8 mouse cellular contexts compared by ENCODE assay signal in the genomic region with DNA sequence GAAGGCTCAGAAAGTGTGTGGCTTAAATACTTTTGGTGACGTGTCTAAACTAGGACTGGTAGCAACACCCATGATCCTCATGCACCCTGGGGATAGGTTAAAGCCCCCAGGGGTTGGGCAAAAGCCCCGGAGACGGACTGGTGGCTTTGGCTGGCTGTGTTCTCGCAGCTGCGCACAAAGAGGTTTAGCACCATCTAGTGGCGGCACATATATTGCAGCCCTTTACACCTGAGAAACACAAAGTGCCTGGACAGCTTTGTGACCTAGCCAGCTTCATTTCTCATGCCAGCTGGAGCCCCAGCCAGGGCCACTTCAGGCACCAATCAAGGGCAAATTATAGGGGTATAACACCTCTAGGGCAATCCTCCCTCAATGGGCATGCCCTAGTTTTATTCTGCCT. TPM values are rescaled to one million over a fixed set of nuclear protein-coding genes. Genes with fewer than 3 reads are reported as not detected.
DNase-seq lines count a peak whose midpoint lies in the region; ATAC-seq and TF ChIP-seq lines count a peak whose summit lies in the region.
"Not testable (repeated sequence)": the region's sequence is repeated elsewhere in the genome, so short reads cannot be mapped to it uniquely, and the experiment has no call there.

No protein-coding gene starts in this region.

- H3K9me3 ChIP-seq in G1E (replicated peaks); hindbrain, embryonic 10.5 days: not testable (repeated sequence)

- not testable (repeated sequence) for H3K27me3 ChIP-seq in G1E (ENCODE audit: insufficient read depth, low read length)
- H3K27me3 ChIP-seq in hindbrain, embryonic 10.5 days (ENCODE audit: insufficient read depth, poor library complexity, severe bottlenecking) = peaks cover 51% of the 10 kb centered on the region

- peak; percentile 60 for TF ChIP-seq CTCF in G1E (IDR thresholded peaks at IDR 0.05; ENCODE audit: low read depth, low read length)
- TF ChIP-seq CTCF in layer of hippocampus, adult 2 months (conservative IDR thresholded peaks at IDR 0.05) = peak; percentile 85
- peak; percentile 34; the same call in 1 of the 2 replicates for TF ChIP-seq CTCF in olfactory bulb, adult 2 months (IDR thresholded peaks at IDR 0.05; ENCODE audit: insufficient read depth, low read depth, low read length)

- H3K27ac ChIP-seq in hindbrain, embryonic 10.5 days; layer of hippocampus, adult 2 months; olfactory bulb, adult 2 months (ENCODE audit: insufficient read depth, low read depth, low read length): not testable (repeated sequence)

- ATAC-seq in G1E (ENCODE audit: extremely low read depth, insufficient number of reproducible peaks, low FRiP score, poor library complexity, severe bottlenecking) = not testable (repeated sequence)

- peaks cover 31% of the 10 kb centered on the region for H3K36me3 ChIP-seq in G1E (replicated peaks)
- H3K36me3 ChIP-seq in hindbrain, embryonic 10.5 days = peaks cover 19% of the 10 kb centered on the region

- not testable (repeated sequence) for H3K4me3 ChIP-seq in G1E (ENCODE audit: low read depth, low read length); hindbrain, embryonic 10.5 days; olfactory bulb, adult 2 months (ENCODE audit: insufficient read depth, low read depth, low read length)
- peak overlapping the region; percentile 36 for H3K4me3 ChIP-seq in layer of hippocampus, adult 2 months

- peaks cover 47% of the 10 kb centered on the region for H3K4me1 ChIP-seq in G1E (ENCODE audit: insufficient read depth, low read depth, low read length)
- peaks cover 17% of the 10 kb centered on the region for H3K4me1 ChIP-seq in hindbrain, embryonic 10.5 days (replicated peaks)
- H3K4me1 ChIP-seq in olfactory bulb, adult 2 months (ENCODE audit: control insufficient read depth, insufficient read depth, low read length) = peaks cover 13% of the 10 kb centered on the region

- not testable (repeated sequence) for DNase-seq in G1E (ENCODE audit: low spot score)
- DNase-seq in cerebellum, adult 8-10 months = peak; percentile 89
- peak; percentile 81 for DNase-seq in forelimb bud, embryonic 11.5 days (ENCODE audit: low read depth, low spot score)
- peak; percentile 87 for DNase-seq in hindbrain, embryonic 10.5 days (ENCODE audit: low spot score)
- DNase-seq in layer of hippocampus, adult 2 months (ENCODE audit: low spot score in 2 of 2) = peak; percentile 70 to 85
- peak; percentile 81 to 88 for DNase-seq in lung, adult 18-20 months
- DNase-seq in testis, postnatal 14 days (ENCODE audit: low spot score) = peak; percentile 77

- not testable (repeated sequence) for TF ChIP-seq POLR2A in olfactory bulb, adult 2 months (IDR thresholded peaks at IDR 0.05; ENCODE audit: insufficient read depth, low read depth, low read length)

- WGBS in hindbrain, embryonic 10.5 days = 0% methylated on average over 6 of the region's 6 CpGs
- WGBS in olfactory bulb, adult 2 months = 1% methylated on average over 6 of the region's 6 CpGs

RNA-seq across cellular contexts. Expression of gene Ltb4r2, which starts 1.1 kb away (rescaled TPM):
- total RNA-seq in G1E (2014; fragmentation: Nextera tagmentation) (0.44 TPM in 1 of 2 replicates, not detected in the other), G1E (2017) (0.11 and 0.12 TPM in 2 replicates)
- 0.12 TPM in 1 of 2 replicates, not detected in the other for polyA plus RNA-seq in G1E (2012)
- 0.14 and 0.21 TPM in 2 replicates for polyA plus RNA-seq in hindbrain, embryonic 10.5 days (2016; fragmentation: Nextera tagmentation; extraction: Ambion mirVana)
- total RNA-seq in layer of hippocampus, adult 2 months (2021) = under 1 TPM in 1 of 2 experiments, not detected in 1; 0.22 TPM
- not detected in 2 replicates for polyA plus RNA-seq in olfactory bulb, adult 2 months (2012; ENCODE audit: insufficient read depth, insufficient read length, low replicate concordance, missing spikeins)

RNA-seq across cellular contexts. Expression of gene Cideb, which starts 1.9 kb away (rescaled TPM):
- total RNA-seq in G1E (2014; fragmentation: Nextera tagmentation) (not detected in 2 replicates), G1E (2017) (0.38 TPM in 1 of 2 replicates, not detected in the other)
- not detected in 2 replicates for polyA plus RNA-seq in G1E (2012)
- 0.17 TPM in 1 of 2 replicates, not detected in the other for polyA plus RNA-seq in hindbrain, embryonic 10.5 days (2016; fragmentation: Nextera tagmentation; extraction: Ambion mirVana)
- 1 to 10 TPM; 1.4 to 1.6 TPM for total RNA-seq in layer of hippocampus, adult 2 months (2021)
- polyA plus RNA-seq in olfactory bulb, adult 2 months (2012; ENCODE audit: insufficient read depth, insufficient read length, low replicate concordance, missing spikeins) = not detected in 2 replicates

RNA-seq across cellular contexts. Expression of gene Ltb4r1, which starts 5.6 kb away (rescaled TPM):
- total RNA-seq in G1E (2014; fragmentation: Nextera tagmentation) = 0.53 TPM in 1 of 2 replicates, not detected in the other
- total RNA-seq in G1E (2017) = 0.11 and 0.17 TPM in 2 replicates
- polyA plus RNA-seq in G1E (2012) = 1.0 and 1.2 TPM in 2 replicates
- 0.11 and 0.39 TPM in 2 replicates for polyA plus RNA-seq in hindbrain, embryonic 10.5 days (2016; fragmentation: Nextera tagmentation; extraction: Ambion mirVana)
- total RNA-seq in layer of hippocampus, adult 2 months (2021) = not detected
- not detected in 2 replicates for polyA plus RNA-seq in olfactory bulb, adult 2 months (2012; ENCODE audit: insufficient read depth, insufficient read length, low replicate concordance, missing spikeins)

RNA-seq across cellular contexts. Expression of gene Nop9, which starts 14.7 kb away (rescaled TPM):
- total RNA-seq in G1E (2014; fragmentation: Nextera tagmentation) (23.0 and 32.6 TPM in 2 replicates), G1E (2017) (22.3 and 23.5 TPM in 2 replicates)
- 45.5 and 56.5 TPM in 2 replicates for polyA plus RNA-seq in G1E (2012)
- 53.3 and 56.5 TPM in 2 replicates for polyA plus RNA-seq in hindbrain, embryonic 10.5 days (2016; fragmentation: Nextera tagmentation; extraction: Ambion mirVana)
- total RNA-seq in layer of hippocampus, adult 2 months (2021) = 10 to 100 TPM; 11.8 to 13.1 TPM
- not detected in 2 replicates for polyA plus RNA-seq in olfactory bulb, adult 2 months (2012; ENCODE audit: insufficient read depth, insufficient read length, low replicate concordance, missing spikeins)

RNA-seq across cellular contexts. Expression of gene Dhrs1, which starts 14.7 kb away (rescaled TPM):
- total RNA-seq in G1E (2014; fragmentation: Nextera tagmentation) (67.7 and 86.7 TPM in 2 replicates), G1E (2017) (39.3 and 57.2 TPM in 2 replicates)
- polyA plus RNA-seq in G1E (2012) = 4.2 and 6.5 TPM in 2 replicates
- polyA plus RNA-seq in hindbrain, embryonic 10.5 days (2016; fragmentation: Nextera tagmentation; extraction: Ambion mirVana) = 68.5 and 73.8 TPM in 2 replicates
- 10 to 100 TPM; 82.4 to 91.1 TPM for total RNA-seq in layer of hippocampus, adult 2 months (2021)
- not detected in 2 replicates for polyA plus RNA-seq in olfactory bulb, adult 2 months (2012; ENCODE audit: insufficient read depth, insufficient read length, low replicate concordance, missing spikeins)

Comparison
In these comparisons a context has a peak if more than half of its experiments do, and no peak if none do; other contexts are left out.
1. CTCF ChIP-seq: peak in every context shown above with its lines; median percentile 85 in layer of hippocampus, adult 2 months; 60 in G1E; 34 in olfactory bulb, adult 2 months.